Mouse (Mus musculus): ENCODE measurements around the gene Pde4b. TPM values are rescaled to one million over a fixed set of nuclear protein-coding genes. Genes with fewer than 3 reads are reported as not detected.
A peak's percentile ranks its signal among the peaks of the same experiment; 100 is the strongest.

Pde4b gene
- total RNA-seq, 1 experiment from 2014 or later: 10.2 TPM

- no peak for DNase-seq
These were observed 319.5 kb downstream of the Pde4b start for GRCm38 (mm10) chr4:102406848-102407247.

DNA sequence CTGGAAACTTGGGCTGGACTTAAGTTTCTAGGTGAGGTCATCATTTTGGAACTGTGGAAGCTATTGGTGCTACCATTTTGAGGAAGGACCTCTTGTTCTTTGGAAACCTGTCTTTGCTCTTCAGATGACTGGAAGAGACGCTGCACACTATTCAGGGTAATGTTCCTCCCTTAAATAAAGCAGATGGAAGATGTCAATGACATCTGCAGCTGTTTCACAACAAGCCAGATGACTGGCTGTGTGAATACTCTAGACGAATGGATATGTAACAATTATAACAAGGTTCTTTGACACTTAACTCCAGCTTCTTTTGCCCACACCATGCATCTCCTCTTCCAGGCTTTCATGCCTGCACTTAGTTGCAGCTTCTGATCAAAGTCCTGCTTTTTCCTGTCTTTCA is 320.8 kb downstream of the Pde4b start:
- DNase-seq: no peak

DNA sequence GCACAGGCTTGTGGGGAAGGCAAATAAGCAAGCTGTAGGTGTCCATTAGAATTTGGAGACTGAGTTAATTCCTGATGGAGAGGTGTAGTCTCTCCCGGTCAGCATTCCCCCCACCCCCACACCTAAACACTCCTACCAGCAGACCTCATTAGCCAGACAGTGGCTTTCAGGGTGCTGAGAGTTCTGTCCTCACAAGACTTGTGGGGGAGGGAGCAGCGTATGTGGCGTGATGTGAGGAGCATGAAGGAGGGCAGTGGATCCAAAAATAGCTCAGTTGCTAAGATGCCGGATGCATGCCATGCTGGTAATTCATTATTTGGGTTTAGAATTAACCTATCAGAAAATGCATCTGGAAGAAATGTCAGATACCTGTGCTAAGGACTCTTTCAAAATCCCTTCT is 321.6 kb downstream of the Pde4b start:
- DNase-seq: no peak

GRCm38 (mm10) chr4:102413101-102413500 is 325.8 kb downstream of the Pde4b start:
- no peak for DNase-seq

GRCm38 (mm10) chr4:102413794-102414193 is 326.5 kb downstream of the Pde4b start:
- no peak for DNase-seq

DNA sequence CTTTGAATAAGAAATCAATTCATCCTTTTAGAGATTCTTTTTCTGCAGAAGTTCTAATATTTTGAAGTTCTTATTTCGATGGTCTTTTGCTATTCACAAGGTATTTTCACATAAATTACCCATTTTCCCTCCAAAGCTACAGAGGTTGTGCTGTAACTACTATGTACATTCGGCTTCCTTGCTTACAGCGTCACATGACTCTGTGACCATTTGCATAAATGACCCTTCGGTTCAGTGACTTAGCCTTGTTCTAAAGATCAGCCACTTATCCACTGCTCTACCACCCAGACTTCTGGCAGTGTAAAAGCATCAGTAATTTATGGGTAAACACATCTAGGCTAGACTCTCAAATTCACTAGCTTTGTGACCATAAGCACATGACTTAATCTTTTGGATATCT is 327.3 kb downstream of the Pde4b start:
- no peak for DNase-seq

- no peak for DNase-seq
These were observed 333.6 kb downstream of the Pde4b start for GRCm38 (mm10) chr4:102420794-102421397.

DNA sequence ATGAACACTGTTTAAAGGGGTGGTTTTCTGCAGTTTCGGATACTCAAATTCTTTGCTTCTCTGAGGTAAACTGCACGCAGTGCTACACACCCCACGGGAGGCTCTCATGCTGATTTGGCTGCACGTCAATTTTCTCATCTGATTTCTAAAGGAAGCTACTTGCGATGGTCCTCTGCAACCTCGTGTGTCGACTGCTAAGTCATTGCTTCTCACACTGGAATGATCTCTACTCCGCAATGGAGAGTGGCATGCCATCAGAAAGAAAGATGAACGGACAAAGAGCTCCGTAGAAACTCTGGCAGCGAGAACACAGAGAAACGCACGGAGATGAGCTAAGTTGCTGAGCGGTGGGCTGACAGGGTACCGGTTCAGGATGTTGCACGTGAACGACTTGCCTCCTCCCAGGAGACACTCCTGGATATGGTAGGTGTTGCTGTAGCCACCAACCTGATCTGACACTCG is 334.1 kb downstream of the Pde4b start:
- DNase-seq: no peak

- DNase-seq: no peak
These were observed 336.8 kb downstream of the Pde4b start for GRCm38 (mm10) chr4:102424104-102424503.

DNA sequence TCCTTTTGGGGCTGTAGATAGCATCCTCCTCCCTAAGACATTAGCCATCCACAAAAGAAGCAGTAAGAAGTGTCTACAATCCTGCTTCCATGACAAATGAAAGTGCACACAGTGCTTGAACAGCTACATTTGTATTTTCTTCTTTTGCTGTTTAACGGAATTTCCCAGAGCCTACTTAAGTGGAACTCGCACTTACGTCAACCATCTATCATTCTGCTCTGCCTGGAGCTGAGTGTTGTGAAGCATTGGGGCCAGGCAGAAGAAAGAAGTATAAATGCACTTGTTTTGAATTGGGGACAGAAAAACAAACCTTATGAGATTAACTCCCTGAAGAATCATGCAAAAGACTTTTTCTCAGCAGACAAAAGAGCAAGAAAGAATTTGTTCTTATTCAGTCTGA is 338.1 kb downstream of the Pde4b start:
- DNase-seq: no peak

- DNase-seq: no peak
These were observed 342.5 kb downstream of the Pde4b start for GRCm38 (mm10) chr4:102429730-102430341.

DNA sequence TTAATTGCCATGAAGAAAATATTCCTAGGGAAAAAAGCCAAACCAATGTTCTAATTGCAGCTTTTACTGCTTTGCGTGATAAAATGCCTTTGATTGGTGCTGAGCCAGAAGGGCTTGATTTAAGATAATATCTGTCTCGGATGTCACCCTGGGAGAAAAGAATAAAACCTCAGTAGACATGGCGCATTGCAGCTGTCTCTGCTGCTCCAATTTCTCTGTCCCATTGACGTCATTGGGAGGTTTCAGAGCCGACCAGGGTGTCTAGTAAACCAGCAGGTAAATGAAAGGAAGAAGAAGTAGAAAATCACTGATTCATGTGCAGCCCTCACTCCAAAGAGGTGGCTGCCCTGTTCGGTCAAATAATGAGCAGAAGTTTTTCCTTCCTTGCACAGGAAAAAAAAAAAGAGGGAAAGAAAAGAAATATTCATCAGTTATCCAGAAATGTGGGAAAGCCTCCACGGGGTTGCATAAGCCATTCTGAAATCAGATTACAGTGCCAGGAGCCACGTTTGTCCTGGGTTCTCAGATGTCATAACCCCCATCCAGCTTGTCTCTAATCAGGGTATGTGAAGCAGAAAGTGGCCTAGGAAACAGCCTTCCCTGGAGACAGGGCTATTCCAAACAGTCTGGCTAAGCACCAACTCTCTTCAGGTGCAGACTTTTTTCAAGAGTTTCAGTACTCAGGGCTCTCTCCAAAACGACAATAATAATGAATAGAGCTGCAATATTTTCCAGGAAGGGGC is 344.9 kb downstream of the Pde4b start:
- DNase-seq: peak; percentile 36

GRCm38 (mm10) chr4:102439401-102440118 is 352.2 kb downstream of the Pde4b start:
- peak; percentile 16 for DNase-seq

GRCm38 (mm10) chr4:102440119-102440481 is 352.8 kb downstream of the Pde4b start:
- no peak for DNase-seq

DNA sequence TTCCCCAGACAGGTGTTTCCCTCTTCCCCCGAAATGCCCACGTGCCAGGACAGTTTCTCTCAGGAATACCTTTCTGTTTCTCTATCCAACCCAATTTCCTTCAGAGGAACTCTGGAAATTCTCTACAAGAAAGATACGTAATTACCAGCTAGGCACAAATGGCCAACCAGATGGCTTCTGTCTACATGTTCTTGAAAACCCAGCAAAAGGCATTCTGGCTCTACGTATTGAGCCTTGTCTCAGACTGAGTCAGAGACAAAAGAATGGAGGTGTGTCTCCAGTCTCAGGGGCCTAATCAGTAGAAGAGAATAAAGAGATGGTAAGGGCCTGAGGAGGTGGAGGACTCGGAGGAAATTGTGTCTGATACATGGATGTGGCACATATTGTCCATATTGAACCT is 356.2 kb downstream of the Pde4b start:
- DNase-seq: no peak

- DNase-seq: no peak
These were observed 357.2 kb downstream of the Pde4b start for GRCm38 (mm10) chr4:102444501-102444900.

GRCm38 (mm10) chr4:102446160-102446945 is 359.0 kb downstream of the Pde4b start:
- no peak for DNase-seq

GRCm38 (mm10) chr4:102456426-102456825 is 369.1 kb downstream of the Pde4b start:
- DNase-seq: no peak

GRCm38 (mm10) chr4:102459216-102459999 is 372.1 kb downstream of the Pde4b start:
- DNase-seq: no peak

GRCm38 (mm10) chr4:102478104-102478503 is 390.8 kb downstream of the Pde4b start:
- DNase-seq: no peak

- DNase-seq: no peak
These were observed 391.5 kb downstream of the Pde4b start for GRCm38 (mm10) chr4:102478860-102479259.
